Mouse (Mus musculus): Measurements from ENCODE around the gene Kdm5b.

Gene Kdm5b

GRCm38 (mm10) chr1:134583560-134583959, 23.6 kb downstream of the Kdm5b start:
- no peak for DNase-seq (ENCODE audit: low read depth in 1 of 2, low spot score in 2 of 2)

- DNase-seq (ENCODE audit: low read depth in 1 of 2, low spot score in 2 of 2): no peak
Measured at GRCm38 (mm10) chr1:134589676-134590075, 29.7 kb downstream of the Kdm5b start.

- no peak for DNase-seq (ENCODE audit: low read depth in 1 of 2, low spot score in 2 of 2)
Measured at GRCm38 (mm10) chr1:134591773-134592172, 31.8 kb downstream of the Kdm5b start.

GRCm38 (mm10) chr1:134597339-134598054, 37.5 kb downstream of the Kdm5b start:
- DNase-seq (ENCODE audit: low read depth in 1 of 2, low spot score in 2 of 2): no peak

- DNase-seq (ENCODE audit: low read depth in 1 of 2, low spot score in 2 of 2): no peak
Measured at GRCm38 (mm10) chr1:134604086-134604485, 44.1 kb downstream of the Kdm5b start.

GRCm38 (mm10) chr1:134605670-134606069, 45.7 kb downstream of the Kdm5b start:
- no peak for DNase-seq (ENCODE audit: low read depth in 1 of 2, low spot score in 2 of 2)

GRCm38 (mm10) chr1:134606381-134606780, 46.4 kb downstream of the Kdm5b start:
- no peak for DNase-seq (ENCODE audit: low read depth in 1 of 2, low spot score in 2 of 2)

- no peak for DNase-seq (ENCODE audit: low read depth in 1 of 2, low spot score in 2 of 2)
Measured at GRCm38 (mm10) chr1:134607279-134607678, 47.3 kb downstream of the Kdm5b start.

GRCm38 (mm10) chr1:134609172-134609571, 49.2 kb downstream of the Kdm5b start:
- no peak for DNase-seq (ENCODE audit: low read depth in 1 of 2, low spot score in 2 of 2)

GRCm38 (mm10) chr1:134614554-134614953, 54.6 kb downstream of the Kdm5b start:
- DNase-seq (ENCODE audit: low read depth in 1 of 2, low spot score in 2 of 2): no peak

- DNase-seq (ENCODE audit: low read depth in 1 of 2, low spot score in 2 of 2): no peak
Measured at GRCm38 (mm10) chr1:134614988-134615387, 55.0 kb downstream of the Kdm5b start.

GRCm38 (mm10) chr1:134617656-134618055, 57.7 kb downstream of the Kdm5b start:
- DNase-seq (ENCODE audit: low read depth in 1 of 2, low spot score in 2 of 2): no peak

GRCm38 (mm10) chr1:134625325-134625724, 65.4 kb downstream of the Kdm5b start:
- no peak for DNase-seq (ENCODE audit: low read depth in 1 of 2, low spot score in 2 of 2)

- DNase-seq (ENCODE audit: low read depth in 1 of 2, low spot score in 2 of 2): no peak
Measured at GRCm38 (mm10) chr1:134629455-134629854, 69.5 kb downstream of the Kdm5b start.

- DNase-seq (ENCODE audit: low read depth in 1 of 2, low spot score in 2 of 2): no peak
Measured at GRCm38 (mm10) chr1:134634296-134634695, 74.3 kb downstream of the Kdm5b start.

- DNase-seq (ENCODE audit: low read depth in 1 of 2, low spot score in 2 of 2): no peak
Measured at GRCm38 (mm10) chr1:134636245-134636644, 76.3 kb downstream of the Kdm5b start.

GRCm38 (mm10) chr1:134636684-134637083, 76.7 kb downstream of the Kdm5b start:
- DNase-seq (ENCODE audit: low read depth in 1 of 2, low spot score in 2 of 2): no peak

GRCm38 (mm10) chr1:134638041-134638440, 78.1 kb downstream of the Kdm5b start:
- no peak for DNase-seq (ENCODE audit: low read depth in 1 of 2, low spot score in 2 of 2)

GRCm38 (mm10) chr1:134638522-134638921, 78.6 kb downstream of the Kdm5b start:
- DNase-seq (ENCODE audit: low read depth in 1 of 2, low spot score in 2 of 2): no peak

- DNase-seq (ENCODE audit: low read depth in 1 of 2, low spot score in 2 of 2): no peak
Measured at GRCm38 (mm10) chr1:134639460-134639859, 79.5 kb downstream of the Kdm5b start.

GRCm38 (mm10) chr1:134641507-134641906, 81.5 kb downstream of the Kdm5b start:
- no peak for DNase-seq (ENCODE audit: low read depth in 1 of 2, low spot score in 2 of 2)

- no peak for DNase-seq (ENCODE audit: low read depth in 1 of 2, low spot score in 2 of 2)
Measured at GRCm38 (mm10) chr1:134643702-134644101, 83.7 kb downstream of the Kdm5b start.

All from monocyte, adult 2 months (primary cell).